Mouse (Mus musculus) cerebellum, adult 2 months (tissue): ENCODE measurements at regions not wholly inside any gene's neighbourhood (a gene's known extent, or its start where the extent isn't known, plus 50 kb on each side); places are given as distances from the start of the nearest gene placed in this dataset.

Experiments
- CTCF ChIP-seq: fragments of 200-500 bp; IDR thresholded peaks from 2 replicates; pipeline ENCODE4 v1.5.1; 2011; ENCODE audit warnings: low read depth, mild to moderate bottlenecking, control low read depth, low read length, moderate library complexity, borderline replicate concordance; ENCODE audit not compliant: insufficient read depth
- POLR2A ChIP-seq: fragments of 200-500 bp; IDR thresholded peaks from 2 replicates; pipeline ENCODE4 v1.6.1; 2011; ENCODE audit warnings: low read length, control low read depth, borderline replicate concordance; ENCODE audit not compliant: insufficient read depth

DNA sequence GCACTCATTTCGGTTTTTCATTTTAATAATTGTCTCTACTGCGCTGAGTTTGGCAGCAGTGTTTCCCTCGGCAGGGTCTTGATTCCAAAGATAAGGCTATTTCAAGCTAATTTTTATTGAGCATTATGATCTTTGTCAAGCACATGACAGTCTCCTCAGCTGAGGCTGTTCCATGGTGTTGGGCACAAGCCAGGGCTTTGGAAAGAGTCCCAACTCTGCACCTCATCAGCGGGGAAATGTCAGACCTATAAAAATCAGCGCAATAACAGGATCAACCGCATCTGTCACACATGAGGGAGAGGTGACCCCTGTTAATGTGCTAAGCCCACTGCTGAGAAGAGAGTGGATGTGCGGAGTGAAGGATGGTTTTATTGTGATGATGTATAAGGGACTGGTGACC, 296.7 kb upstream of the Tmem132c start:
- TF ChIP-seq CTCF (no peak), POLR2A (no peak)
